Mouse (Mus musculus) kidney, adult 11 months (tissue): ENCODE data around the gene Fastkd3.

ENCODE experiments used
- DNase-seq: peaks from one replicate; pipeline ENCODE4 v3.0.0; 2022

Fastkd3 gene

DNA sequence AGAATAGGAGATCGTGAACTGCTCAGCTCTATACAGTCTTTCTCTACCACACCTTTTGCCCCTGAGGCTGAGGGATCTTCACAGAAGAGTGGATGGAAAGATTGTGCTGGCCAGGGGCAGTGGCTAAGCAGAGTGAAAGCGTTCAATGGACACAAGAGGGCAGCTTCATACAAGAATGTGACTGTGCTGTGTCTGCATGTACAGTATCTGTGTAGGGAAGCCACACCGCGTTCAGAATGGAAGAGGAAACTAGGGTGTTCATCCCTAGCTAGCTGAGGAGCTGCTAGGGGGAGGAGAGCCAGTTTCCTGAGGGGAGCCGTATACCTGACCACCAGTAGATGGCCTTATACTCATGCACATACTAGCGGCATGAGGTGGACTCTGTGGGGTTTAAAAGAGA, 40.8 kb downstream of the Fastkd3 start:
- DNase-seq: no peak

DNA sequence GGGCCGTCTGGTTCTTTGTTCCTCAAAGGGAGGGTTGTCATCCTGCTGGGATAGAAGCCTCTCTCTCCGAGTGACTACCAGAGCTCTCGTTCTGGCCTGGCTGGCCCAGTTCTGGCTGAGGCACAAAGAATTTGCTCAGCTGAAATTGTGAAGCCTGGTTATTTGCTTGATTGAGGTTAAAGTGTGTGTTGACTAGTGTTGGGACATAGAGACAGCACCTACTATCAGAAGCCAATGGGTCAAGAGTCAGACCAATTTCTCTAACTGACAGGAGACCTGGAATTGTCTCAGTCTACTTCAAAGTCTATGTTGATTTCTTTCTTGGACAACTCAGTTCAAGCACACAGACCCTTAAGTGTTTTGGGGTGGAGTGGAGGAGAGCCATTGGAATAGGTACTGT, 45.0 kb downstream of the Fastkd3 start:
- DNase-seq: no peak
